In genomic region chr10:86429651-86430050, GRCm38 (mm10) we compare ENCODE assay signal across 21 mouse cellular contexts.
DNase-seq lines count a peak whose midpoint lies in the region; ATAC-seq lines count a peak whose summit lies in the region.
"Had no signal": no experiment of that assay in that cellular context is flagged by ENCODE, and none has a peak within 500 bp of the region (broad histone marks: within the 10 kb centered on the region; RNA-seq: fewer than 3 reads in every experiment).

No protein-coding gene starts in this region.

- H3K4me3 ChIP-seq in kidney, embryonic 15.5 days (replicated peaks) = no peak overlapping the region
- no peak overlapping the region for H3K4me3 ChIP-seq in midbrain, embryonic 14.5 days (replicated peaks; ENCODE audit: low read depth, low read length)
- H3K4me3 ChIP-seq in midbrain, embryonic 16.5 days (ENCODE audit: low read depth, low read length) = no peak overlapping the region
- no peak overlapping the region for H3K4me3 ChIP-seq in limb, embryonic 10.5 days
- H3K4me3 ChIP-seq: embryonic facial prominence, embryonic 10.5 days; forebrain, embryonic 15.5 days; heart, embryonic 13.5 days; hindbrain, embryonic 15.5 days had no signal

- H3K9ac ChIP-seq in kidney, embryonic 15.5 days = no peak overlapping the region
- H3K9ac ChIP-seq in midbrain, embryonic 14.5 days (replicated peaks; ENCODE audit: low read length) = no peak overlapping the region
- H3K9ac ChIP-seq in midbrain, embryonic 16.5 days (ENCODE audit: low read depth, low read length) = no peak overlapping the region
- H3K9ac ChIP-seq: forebrain, embryonic 15.5 days; heart, embryonic 13.5 days; hindbrain, embryonic 15.5 days had no signal

- no peaks in the 10 kb centered on the region for H3K36me3 ChIP-seq in kidney, embryonic 15.5 days
- H3K36me3 ChIP-seq in midbrain, embryonic 14.5 days (ENCODE audit: control insufficient read depth, insufficient read depth, low read length) = no peaks in the 10 kb centered on the region
- no peaks in the 10 kb centered on the region for H3K36me3 ChIP-seq in midbrain, embryonic 16.5 days (ENCODE audit: control insufficient read depth, insufficient read depth, low read length)
- H3K36me3 ChIP-seq in limb, embryonic 10.5 days = no peaks in the 10 kb centered on the region
- H3K36me3 ChIP-seq: embryonic facial prominence, embryonic 10.5 days; forebrain, embryonic 15.5 days; heart, embryonic 13.5 days; hindbrain, embryonic 15.5 days had no signal

- no peaks in the 10 kb centered on the region for H3K27me3 ChIP-seq in kidney, embryonic 15.5 days
- H3K27me3 ChIP-seq in midbrain, embryonic 14.5 days (ENCODE audit: control insufficient read depth, insufficient read depth, low read length) = no peaks in the 10 kb centered on the region
- H3K27me3 ChIP-seq in midbrain, embryonic 16.5 days (ENCODE audit: control insufficient read depth, insufficient read depth, low read depth, low read length) = no peaks in the 10 kb centered on the region
- no peaks in the 10 kb centered on the region for H3K27me3 ChIP-seq in limb, embryonic 10.5 days (ENCODE audit: low read depth, poor library complexity, severe bottlenecking)
- H3K27me3 ChIP-seq: forebrain, embryonic 15.5 days; heart, embryonic 13.5 days; hindbrain, embryonic 15.5 days; Patski had no signal

- 78% methylated on average over 3 of the region's 3 CpGs for WGBS in kidney, embryonic 15.5 days
- 85% methylated on average over 3 of the region's 3 CpGs for WGBS in midbrain, embryonic 14.5 days
- 78% methylated on average over 3 of the region's 3 CpGs for WGBS in midbrain, embryonic 16.5 days
- WGBS in limb, embryonic 10.5 days = 94% methylated on average over 3 of the region's 3 CpGs

- H3K4me1 ChIP-seq in kidney, embryonic 15.5 days = peaks cover 30% of the 10 kb centered on the region
- no peaks in the 10 kb centered on the region for H3K4me1 ChIP-seq in midbrain, embryonic 14.5 days (ENCODE audit: control insufficient read depth, insufficient read depth, low read length)
- no peaks in the 10 kb centered on the region for H3K4me1 ChIP-seq in midbrain, embryonic 16.5 days (ENCODE audit: control insufficient read depth, insufficient read depth, low read length)
- peaks cover 27% of the 10 kb centered on the region for H3K4me1 ChIP-seq in limb, embryonic 10.5 days
- H3K4me1 ChIP-seq: hindbrain, embryonic 15.5 days had no signal

- no peaks in the 10 kb centered on the region for H3K9me3 ChIP-seq in kidney, embryonic 15.5 days (replicated peaks)
- no peaks in the 10 kb centered on the region for H3K9me3 ChIP-seq in midbrain, embryonic 14.5 days (ENCODE audit: control insufficient read depth, low read length)
- no peaks in the 10 kb centered on the region for H3K9me3 ChIP-seq in midbrain, embryonic 16.5 days (replicated peaks; ENCODE audit: control insufficient read depth, low read length, poor library complexity, severe bottlenecking)
- H3K9me3 ChIP-seq in limb, embryonic 10.5 days (replicated peaks) = no peaks in the 10 kb centered on the region
- H3K9me3 ChIP-seq: embryonic facial prominence, embryonic 10.5 days; forebrain, embryonic 15.5 days; heart, embryonic 13.5 days; hindbrain, embryonic 15.5 days had no signal

- peak; percentile 23 for DNase-seq in cerebellum, postnatal 10 days
- DNase-seq in cerebellum, adult 18-20 months = no peak
- peak; percentile 64 for DNase-seq in kidney, postnatal 10 days
- DNase-seq in midbrain, embryonic 14.5 days = peak; percentile 18
- DNase-seq in limb, embryonic 10.5 days (ENCODE audit: low spot score) = no peak
- no peak for DNase-seq in embryo, embryonic 10 days (ENCODE audit: low spot score)
- DNase-seq: adrenal gland, postnatal 36 days; cerebellum, adult 11 months; cerebellum, adult 9-10 months; cerebellum, postnatal 36 days; gastrocnemius, postnatal 36 days; heart, adult 11 months; heart, postnatal 36 days had no signal

- no peak overlapping the region for H3K4me2 ChIP-seq in kidney, embryonic 15.5 days
- no peak overlapping the region for H3K4me2 ChIP-seq in midbrain, embryonic 14.5 days (ENCODE audit: low read length)
- H3K4me2 ChIP-seq in midbrain, embryonic 16.5 days (ENCODE audit: low read length) = no peak overlapping the region
- H3K4me2 ChIP-seq: forebrain, embryonic 15.5 days; heart, embryonic 13.5 days; hindbrain, embryonic 15.5 days had no signal

- ATAC-seq in kidney, embryonic 15.5 days (replicated peaks; ENCODE audit: low FRiP score) = no peak
- ATAC-seq in midbrain, embryonic 14.5 days (ENCODE audit: low FRiP score, low TSS enrichment) = no peak
- ATAC-seq in midbrain, embryonic 16.5 days = no peak
- ATAC-seq: activated CD4-positive, CD25-positive, alpha-beta regulatory T cell, adult 4 months; forebrain, embryonic 15.5 days; Patski had no signal

- H3K27ac ChIP-seq in kidney, embryonic 15.5 days = no peak overlapping the region
- H3K27ac ChIP-seq in midbrain, embryonic 14.5 days (replicated peaks; ENCODE audit: low read depth, low read length) = no peak overlapping the region
- no peak overlapping the region for H3K27ac ChIP-seq in midbrain, embryonic 16.5 days (ENCODE audit: low read length)
- 0 out of 2 replicates have a peak overlapping the region, but pooled peaks have one; percentile 3 for H3K27ac ChIP-seq in limb, embryonic 10.5 days
- H3K27ac ChIP-seq: embryonic facial prominence, embryonic 10.5 days; forebrain, embryonic 15.5 days; heart, embryonic 13.5 days; hindbrain, embryonic 15.5 days had no signal

Comparison
In these comparisons a context has a peak if more than half of its experiments do, and no peak if none do; other contexts are left out.
1. DNase-seq: peak in cerebellum, postnatal 10 days (2 of 2), kidney, postnatal 10 days (single experiment) and midbrain, embryonic 14.5 days (single experiment); none in cerebellum, adult 18-20 months (0 of 2), limb, embryonic 10.5 days (single experiment) and embryo, embryonic 10 days (single experiment).